Mouse (Mus musculus): ENCODE measurements around the gene Zfp82.

DNA sequence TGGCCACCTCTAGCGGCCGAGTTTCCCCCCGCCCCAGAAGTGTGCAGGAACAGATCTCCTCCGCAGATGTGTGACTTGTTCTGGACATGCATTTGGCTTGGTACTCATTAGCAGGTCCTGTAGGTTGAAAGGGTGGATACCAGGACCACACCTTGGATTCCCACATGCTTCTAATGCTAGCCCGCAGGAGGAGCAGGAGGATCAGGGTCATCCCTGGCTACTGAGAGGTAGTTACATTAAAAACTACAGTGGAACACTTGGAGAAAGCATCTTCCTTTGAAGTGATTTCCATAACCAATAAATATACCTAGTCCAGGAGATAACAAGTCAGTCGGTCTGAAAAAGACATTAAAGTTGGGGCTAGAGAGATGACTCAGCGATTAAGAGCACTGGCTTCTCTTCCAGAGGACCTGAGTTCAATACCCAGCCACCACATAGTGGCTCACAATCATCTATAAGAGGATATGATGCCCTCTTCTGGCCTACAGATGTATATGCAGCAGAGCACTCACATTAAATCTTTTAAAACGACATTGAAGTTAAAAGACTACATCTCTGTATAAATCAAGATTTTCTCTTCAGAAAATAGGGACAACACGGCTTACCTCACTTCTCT is 18.4 kb upstream of the Zfp82 start:
- TF ChIP-seq CTCF (IDR thresholded peaks at IDR 0.05; ENCODE audit: control insufficient read depth, insufficient read depth, insufficient read length) (no peak), MYOD1 (IDR thresholded peaks at IDR 0.05; ENCODE audit: control insufficient read depth, insufficient read length, low read depth) (no peak), CEBPB (IDR thresholded peaks at IDR 0.05; ENCODE audit: low read depth) (no peak), USF1 (IDR thresholded peaks at IDR 0.05; ENCODE audit: low read depth) (no peak), MYOG (IDR thresholded peaks at IDR 0.05; ENCODE audit: control insufficient read depth, extremely low read depth, insufficient read length) (no peak)

All from C2C12 (cell line).